Mouse (Mus musculus) heart, postnatal 0 days (tissue): Measurements from ENCODE around the gene Acvr1b. TPM values are rescaled to one million over a fixed set of nuclear protein-coding genes. Genes with fewer than 3 reads are reported as not detected.

Experiments used
- ATAC-seq: fragments of 200-750 bp; cut with Nextera tagmentation; 2 replicates; pipeline ENCODE4 v1.8.0; 2017; ENCODE audit warnings: low read depth, moderate number of reproducible peaks, moderate library complexity; ENCODE audit not compliant: insufficient read depth
- DNase-seq: peaks from one replicate; pipeline ENCODE4 v3.0.0-alpha.2; 2016; ENCODE audit warnings: low spot score
- H3K27ac ChIP-seq: fragments of 300-500 bp; sonication (generic); 2 replicates; pipeline ENCODE4 v1.5.1; 2014; ENCODE audit warnings: low read depth, mild to moderate bottlenecking
- H3K27me3 ChIP-seq: fragments of 300-500 bp; sonication (generic); 2 replicates; pipeline ENCODE4 v1.6.1; 2014; ENCODE audit warnings: low read length, mixed read lengths; ENCODE audit not compliant: control insufficient read depth, insufficient read depth
- H3K36me3 ChIP-seq: fragments of 300-500 bp; sonication (generic); replicated peaks from 2 replicates; pipeline ENCODE4 v1.6.1; 2014; ENCODE audit warnings: low read length, mixed read lengths; ENCODE audit not compliant: control insufficient read depth, insufficient read depth
- H3K4me1 ChIP-seq: fragments of 300-500 bp; sonication (generic); 2 replicates; pipeline ENCODE4 v1.6.1; 2014; ENCODE audit warnings: antibody characterized with exemption; ENCODE audit not compliant: control insufficient read depth, insufficient read depth
- H3K4me2 ChIP-seq: fragments of 300-500 bp; sonication (generic); 2 replicates; pipeline ENCODE4 v1.6.1; 2014; ENCODE audit warnings: low read depth, mild to moderate bottlenecking, low read length, moderate library complexity
- H3K4me3 ChIP-seq: fragments of 300-500 bp; sonication (generic); 2 replicates; pipeline ENCODE4 v1.5.1; 2014; ENCODE audit warnings: low read depth, low read length
- H3K9ac ChIP-seq: fragments of 300-500 bp; sonication (generic); replicated peaks from 2 replicates; pipeline ENCODE4 v1.6.1; 2014; ENCODE audit warnings: low read depth, low read length, mixed read lengths
- H3K9me3 ChIP-seq: fragments of 300-500 bp; sonication (generic); replicated peaks from 2 replicates; pipeline ENCODE4 v1.6.1; 2016; ENCODE audit warnings: low read length; ENCODE audit not compliant: control insufficient read depth
- CTCF ChIP-seq: IDR thresholded peaks from 2 replicates; pipeline ENCODE4 v1.5.1; 2016; ENCODE audit warnings: antibody characterized with exemption, control low read depth, low read depth
- EP300 ChIP-seq: IDR thresholded peaks from 2 replicates; pipeline ENCODE4 v1.6.1; 2016; ENCODE audit warnings: antibody characterized with exemption, low read depth
- WGBS: fragments of 180-500 bp; shearing (Covaris S2); extraction: QIAGEN DNeasy Blood & Tissue Kit; methylation state at CpG from one replicate; pipeline ENCODE4 v1.1.7; 2014; 5-methylcytosine and 5-hydroxymethylcytosine counted together
- polyA plus RNA-seq: library from polyadenylated mRNA; unstranded; fragments of >200 nt; fragmentation: Nextera tagmentation; extraction: Ambion mirVana; gene quantifications from 2 replicates; pipeline ENCODE4 v1.2.1, GENCODE M21; 2015
- total RNA-seq: library from RNA; depleted of rRNA; stranded (reverse); fragments of >200 nt; gene quantifications from 2 replicates; pipeline ENCODE4 v1.2.3, GENCODE M21; 2014; ENCODE audit warnings: low replicate concordance

Gene Acvr1b
- total and polyA plus RNA-seq, 2 experiments from 2014 or later: 5.8 to 25.9 TPM

- TF ChIP-seq EP300: no peak
- no peak for TF ChIP-seq CTCF
- ATAC-seq (no peak), DNase-seq (no peak)
- Histone ChIP-seq H3K4me1 (peaks cover 26% of the 10 kb centered on the region), H3K9me3 (no peaks in the 10 kb centered on the region), H3K4me3 (no peak overlapping the region), H3K27ac (no peak overlapping the region), H3K36me3 (no peaks in the 10 kb centered on the region), H3K27me3 (no peaks in the 10 kb centered on the region), H3K4me2 (no peak overlapping the region), H3K9ac (no peak overlapping the region)
- WGBS: 64% methylated on average over 8 of the region's 8 CpGs
These were observed 66.0 kb downstream of the Acvr1b start for GRCm38 (mm10) chr15:101239821-101240220.

GRCm38 (mm10) chr15:101240799-101241204, 66.9 kb downstream of the Acvr1b start:
- TF ChIP-seq EP300 (peak; percentile 95), CTCF (peak; percentile 98)
- Histone ChIP-seq H3K27me3 (no peaks in the 10 kb centered on the region), H3K9ac (no peak overlapping the region), H3K4me1 (peaks cover 30% of the 10 kb centered on the region), H3K27ac (peak overlapping the region; percentile 97), H3K9me3 (no peaks in the 10 kb centered on the region), H3K36me3 (no peaks in the 10 kb centered on the region), H3K4me2 (peak overlapping the region; percentile 36), H3K4me3 (peak overlapping the region; percentile 18)
- peak; percentile 99 for DNase-seq
- 2% methylated on average over 10 of the region's 10 CpGs for WGBS
- peak; percentile 88 for ATAC-seq

- Histone ChIP-seq H3K4me3 (peak overlapping the region; percentile 18), H3K4me1 (peaks cover 28% of the 10 kb centered on the region), H3K27me3 (no peaks in the 10 kb centered on the region), H3K4me2 (peak overlapping the region; percentile 36), H3K36me3 (no peaks in the 10 kb centered on the region), H3K27ac (peak overlapping the region; percentile 97), H3K9ac (peak overlapping the region; percentile 48), H3K9me3 (no peaks in the 10 kb centered on the region)
- peak; percentile 62 for ATAC-seq
- 23% methylated on average over 9 of the region's 9 CpGs for WGBS
- TF ChIP-seq EP300: peak; percentile 21; the same call in 1 of the 2 replicates
- no peak for TF ChIP-seq CTCF
- peak; percentile 90 for DNase-seq
These were observed 67.4 kb downstream of the Acvr1b start for GRCm38 (mm10) chr15:101241236-101241635.

GRCm38 (mm10) chr15:101241853-101242252, 68.0 kb downstream of the Acvr1b start:
- Histone ChIP-seq H3K4me1 (peaks cover 32% of the 10 kb centered on the region), H3K27ac (peak overlapping the region; percentile 97), H3K4me2 (peak overlapping the region; percentile 36), H3K9me3 (no peaks in the 10 kb centered on the region), H3K9ac (peak overlapping the region; percentile 48), H3K4me3 (no peak overlapping the region), H3K27me3 (no peaks in the 10 kb centered on the region), H3K36me3 (no peaks in the 10 kb centered on the region)
- DNase-seq: no peak
- ATAC-seq: no peak
- no peak for TF ChIP-seq CTCF
- TF ChIP-seq EP300: no peak
- WGBS: 36% methylated on average over 9 of the region's 9 CpGs

GRCm38 (mm10) chr15:101242645-101243044, 68.8 kb downstream of the Acvr1b start:
- H3K9me3 ChIP-seq: no peaks in the 10 kb centered on the region
- peak overlapping the region; percentile 48; the same call in 1 of the 2 replicates for H3K9ac ChIP-seq
- 20% methylated on average over 8 of the region's 8 CpGs for WGBS
- ATAC-seq: peak; percentile 21
- H3K36me3 ChIP-seq: no peaks in the 10 kb centered on the region
- no peak overlapping the region for H3K4me2 ChIP-seq
- no peak overlapping the region for H3K4me3 ChIP-seq
- TF ChIP-seq CTCF (peak; percentile 53), EP300 (no peak)
- peak overlapping the region; percentile 97 for H3K27ac ChIP-seq
- DNase-seq: peak; percentile 90
- H3K4me1 ChIP-seq: peaks cover 40% of the 10 kb centered on the region
- no peaks in the 10 kb centered on the region for H3K27me3 ChIP-seq

- peaks cover 49% of the 10 kb centered on the region for H3K4me1 ChIP-seq
- H3K27ac ChIP-seq: no peak overlapping the region
- no peak for ATAC-seq
- no peak overlapping the region for H3K9ac ChIP-seq
- no peak overlapping the region for H3K4me3 ChIP-seq
- no peak overlapping the region for H3K4me2 ChIP-seq
- TF ChIP-seq EP300 (no peak), CTCF (no peak)
- 69% methylated on average over 3 of the region's 3 CpGs for WGBS
- H3K36me3 ChIP-seq: no peaks in the 10 kb centered on the region
- no peak for DNase-seq
- H3K27me3 ChIP-seq: no peaks in the 10 kb centered on the region
- H3K9me3 ChIP-seq: no peaks in the 10 kb centered on the region
These were observed 70.1 kb downstream of the Acvr1b start for GRCm38 (mm10) chr15:101244012-101244411.
